Mouse (Mus musculus) stomach, embryonic 16.5 days (tissue): ENCODE data around the gene Dag1. TPM values are rescaled to one million over a fixed set of nuclear protein-coding genes. Genes with fewer than 3 reads are reported as not detected.

ENCODE experiments used
- ATAC-seq: fragments of 200-750 bp; cut with Nextera tagmentation; 2 replicates; pipeline ENCODE4 v1.8.0; 2017; ENCODE audit warnings: moderate number of reproducible peaks, moderate TSS enrichment; ENCODE audit not compliant: insufficient read depth, low FRiP score
- H3K27ac ChIP-seq: fragments of 300-500 bp; sonication (generic); 2 replicates; pipeline ENCODE4 v1.5.1; 2014; ENCODE audit warnings: low read length
- H3K27me3 ChIP-seq: fragments of 300-500 bp; sonication (generic); 2 replicates; pipeline ENCODE4 v1.6.1; 2014; ENCODE audit warnings: low read length, control low read depth, mixed read lengths; ENCODE audit not compliant: control insufficient read depth, insufficient read depth
- H3K36me3 ChIP-seq: fragments of 300-500 bp; sonication (generic); 2 replicates; pipeline ENCODE4 v1.6.1; 2014; ENCODE audit warnings: low read length; ENCODE audit not compliant: control insufficient read depth, insufficient read depth
- H3K4me1 ChIP-seq: fragments of 300-500 bp; sonication (generic); 2 replicates; pipeline ENCODE4 v1.6.1; 2014; ENCODE audit warnings: low read length, control low read depth, mixed read lengths; ENCODE audit not compliant: control insufficient read depth, insufficient read depth
- H3K4me2 ChIP-seq: fragments of 300-500 bp; sonication (generic); 2 replicates; pipeline ENCODE4 v1.6.1; 2014; ENCODE audit warnings: low read depth, low read length, mixed read lengths
- H3K4me3 ChIP-seq: fragments of 300-500 bp; sonication (generic); replicated peaks from 2 replicates; pipeline ENCODE4 v1.5.1; 2014; ENCODE audit warnings: mild to moderate bottlenecking, low read length
- H3K9ac ChIP-seq: fragments of 300-500 bp; sonication (generic); 2 replicates; pipeline ENCODE4 v1.6.1; 2014; ENCODE audit warnings: low read length
- H3K9me3 ChIP-seq: fragments of 300-500 bp; sonication (generic); replicated peaks from 2 replicates; pipeline ENCODE4 v1.6.1; 2016; ENCODE audit warnings: low read length, control low read depth; ENCODE audit not compliant: control insufficient read depth
- WGBS: fragments of 180-500 bp; shearing (Covaris S2); extraction: QIAGEN DNeasy Blood & Tissue Kit; methylation state at CpG from one replicate; pipeline ENCODE4 v1.1.7; 2014; 5-methylcytosine and 5-hydroxymethylcytosine counted together
- polyA plus RNA-seq: library from polyadenylated mRNA; unstranded; fragments of >200 nt; fragmentation: Nextera tagmentation; extraction: Ambion mirVana; gene quantifications from 2 replicates; pipeline ENCODE4 v1.2.1, GENCODE M21; 2015

The Dag1 gene
- polyA plus RNA-seq, 1 experiment from 2014 or later = 91.8 TPM

DNA sequence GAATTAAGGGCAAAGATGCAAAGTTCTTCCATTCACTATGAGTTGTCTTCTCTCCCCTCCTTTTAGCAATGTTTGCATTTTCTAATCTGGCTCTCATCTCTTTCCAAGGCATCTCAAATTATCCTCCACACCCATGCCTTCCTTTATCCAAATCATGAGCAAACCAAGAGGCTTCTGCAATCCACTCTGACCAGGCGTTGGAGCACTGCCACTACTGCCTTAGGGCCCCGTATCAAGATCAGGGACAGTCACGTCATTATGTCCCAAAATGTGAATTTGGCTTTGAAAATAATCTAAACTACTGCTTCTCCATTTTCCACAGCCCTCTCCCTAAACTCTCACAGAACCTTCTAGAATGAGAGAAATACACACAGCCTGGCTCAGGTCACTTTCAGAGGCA, 19.2 kb downstream of the Dag1 start:
- Histone ChIP-seq H3K9ac (no peak overlapping the region), H3K4me1 (no peaks in the 10 kb centered on the region), H3K27me3 (no peaks in the 10 kb centered on the region), H3K4me2 (no peak overlapping the region), H3K36me3 (no peaks in the 10 kb centered on the region), H3K4me3 (no peak overlapping the region), H3K27ac (no peak overlapping the region), H3K9me3 (no peaks in the 10 kb centered on the region)
- no peak for ATAC-seq
- WGBS = 84% methylated on average over 3 of the region's 3 CpGs

DNA sequence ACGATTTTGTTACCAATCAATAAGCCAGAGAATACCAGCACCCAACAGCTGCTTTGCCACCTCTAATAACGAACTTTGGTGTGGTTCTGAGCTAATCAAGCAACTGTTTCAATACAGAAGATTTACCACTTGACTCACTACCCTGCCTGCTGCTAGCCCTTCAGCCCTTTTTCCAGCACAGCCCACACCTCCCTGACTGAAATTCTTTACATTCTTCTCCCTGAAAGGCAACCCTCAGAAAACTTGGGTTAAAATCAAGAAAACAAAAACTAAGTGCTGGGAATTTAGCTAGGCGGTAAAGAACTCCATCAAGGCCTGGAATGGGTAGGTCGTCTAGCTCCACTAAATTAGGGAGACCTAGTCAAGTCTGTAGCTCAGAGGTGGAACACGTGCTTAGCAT, 23.8 kb downstream of the Dag1 start:
- Histone ChIP-seq H3K9ac (no peak overlapping the region), H3K4me2 (no peak overlapping the region), H3K36me3 (no peaks in the 10 kb centered on the region), H3K27me3 (no peaks in the 10 kb centered on the region), H3K4me3 (no peak overlapping the region), H3K27ac (no peak overlapping the region), H3K4me1 (no peaks in the 10 kb centered on the region), H3K9me3 (no peaks in the 10 kb centered on the region)
- 58% methylated on average over 5 of the region's 5 CpGs for WGBS
- no peak for ATAC-seq

DNA sequence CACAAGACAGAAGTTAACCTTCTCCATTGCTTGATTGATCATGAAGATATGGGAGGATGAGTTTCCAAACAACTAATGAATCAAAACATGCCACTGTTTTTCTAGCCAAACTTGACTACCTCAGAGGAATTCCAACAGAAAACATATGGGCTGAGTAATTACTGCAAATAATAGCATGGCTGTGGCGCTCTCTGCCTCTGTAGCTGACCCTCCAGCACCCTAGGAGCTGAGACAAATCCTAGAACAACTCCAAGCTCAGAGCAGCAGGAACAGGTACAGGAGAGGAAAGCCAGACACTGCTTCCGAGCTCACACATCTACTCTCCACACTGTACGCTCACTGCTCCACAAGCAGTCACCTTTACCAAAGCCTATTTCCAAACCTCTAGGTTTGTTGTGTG, 24.9 kb downstream of the Dag1 start:
- Histone ChIP-seq H3K4me3 (no peak overlapping the region), H3K27ac (no peak overlapping the region), H3K4me1 (no peaks in the 10 kb centered on the region), H3K9ac (no peak overlapping the region), H3K27me3 (no peaks in the 10 kb centered on the region), H3K9me3 (no peaks in the 10 kb centered on the region), H3K4me2 (no peak overlapping the region), H3K36me3 (0 out of 2 replicates have a peak, but pooled peaks cover 3% of the 10 kb centered on the region)
- 73% methylated on average over 3 of the region's 3 CpGs for WGBS
- no peak for ATAC-seq

- Histone ChIP-seq H3K4me1 (no peaks in the 10 kb centered on the region), H3K27me3 (no peaks in the 10 kb centered on the region), H3K9me3 (no peaks in the 10 kb centered on the region), H3K4me2 (no peak overlapping the region), H3K36me3 (0 out of 2 replicates have a peak, but pooled peaks cover 3% of the 10 kb centered on the region), H3K27ac (no peak overlapping the region), H3K4me3 (no peak overlapping the region), H3K9ac (no peak overlapping the region)
- 81% methylated on average over 2 of the region's 2 CpGs for WGBS
- no peak for ATAC-seq
Observed at GRCm38 (mm10) chr9:108238402-108238801, 25.4 kb downstream of the Dag1 start.

DNA sequence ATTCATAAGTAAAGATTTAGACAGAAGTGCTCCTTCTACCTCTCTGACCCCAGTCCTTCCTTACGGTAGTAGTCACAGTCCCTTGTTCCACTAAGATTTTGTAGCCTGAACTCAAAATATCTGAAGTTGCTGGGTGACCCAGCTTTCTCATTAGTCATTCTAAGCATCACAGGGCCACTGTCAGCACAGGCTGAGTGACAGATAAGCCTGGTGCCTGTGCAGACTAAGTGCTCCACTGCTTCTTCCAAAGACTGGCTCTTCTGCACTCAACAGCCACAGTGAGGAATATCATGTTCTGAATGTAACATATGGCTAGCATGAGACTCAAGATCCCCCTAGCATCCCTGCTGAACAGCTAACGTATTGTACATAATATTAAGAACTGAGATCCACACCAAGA, 29.1 kb downstream of the Dag1 start:
- Histone ChIP-seq H3K4me1 (no peaks in the 10 kb centered on the region), H3K27ac (no peak overlapping the region), H3K4me3 (no peak overlapping the region), H3K4me2 (no peak overlapping the region), H3K27me3 (no peaks in the 10 kb centered on the region), H3K36me3 (0 out of 2 replicates have a peak, but pooled peaks cover 3% of the 10 kb centered on the region), H3K9me3 (no peaks in the 10 kb centered on the region), H3K9ac (no peak overlapping the region)
- WGBS = 90% methylated on average over 2 of the region's 2 CpGs
- no peak for ATAC-seq

DNA sequence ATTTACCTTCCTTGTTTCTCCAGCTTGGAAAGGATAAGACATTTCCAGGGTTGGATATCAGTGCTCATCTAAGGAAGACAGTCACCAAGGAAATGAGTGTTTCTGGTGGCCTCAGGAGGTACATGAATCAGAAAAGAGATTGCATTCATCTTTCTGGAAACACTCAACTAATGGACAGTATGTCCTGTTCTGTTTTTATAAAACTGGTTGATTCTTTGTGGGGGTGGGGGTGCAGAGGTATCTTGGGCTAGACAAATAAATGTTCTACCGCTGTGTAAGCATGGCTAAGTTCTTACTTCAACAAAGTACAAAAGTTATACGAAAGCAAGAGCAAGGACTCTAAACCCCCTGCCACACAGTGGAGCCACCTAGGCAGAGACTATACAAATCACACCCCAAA, 30.9 kb downstream of the Dag1 start:
- no peak overlapping the region for H3K4me2 ChIP-seq
- no peaks in the 10 kb centered on the region for H3K27me3 ChIP-seq
- no peak overlapping the region for H3K4me3 ChIP-seq
- 0 out of 2 replicates have a peak, but pooled peaks cover under 1% of the 10 kb centered on the region for H3K4me1 ChIP-seq
- H3K9ac ChIP-seq = no peak overlapping the region
- no peak overlapping the region for H3K27ac ChIP-seq
- no peaks in the 10 kb centered on the region for H3K9me3 ChIP-seq
- 72% methylated on average over 2 of the region's 2 CpGs for WGBS
- ATAC-seq = no peak
- 0 out of 2 replicates have a peak, but pooled peaks cover 4% of the 10 kb centered on the region for H3K36me3 ChIP-seq

GRCm38 (mm10) chr9:108227911-108228649, 35.7 kb downstream of the Dag1 start:
- WGBS = 32% methylated on average over 2 of the region's 2 CpGs
- Histone ChIP-seq H3K9me3 (no peaks in the 10 kb centered on the region), H3K27ac (no peak overlapping the region), H3K4me1 (0 out of 2 replicates have a peak, but pooled peaks cover 2% of the 10 kb centered on the region), H3K4me2 (no peak overlapping the region), H3K27me3 (no peaks in the 10 kb centered on the region), H3K9ac (no peak overlapping the region), H3K4me3 (no peak overlapping the region), H3K36me3 (0 out of 2 replicates have a peak, but pooled peaks cover 4% of the 10 kb centered on the region)
- no peak for ATAC-seq

DNA sequence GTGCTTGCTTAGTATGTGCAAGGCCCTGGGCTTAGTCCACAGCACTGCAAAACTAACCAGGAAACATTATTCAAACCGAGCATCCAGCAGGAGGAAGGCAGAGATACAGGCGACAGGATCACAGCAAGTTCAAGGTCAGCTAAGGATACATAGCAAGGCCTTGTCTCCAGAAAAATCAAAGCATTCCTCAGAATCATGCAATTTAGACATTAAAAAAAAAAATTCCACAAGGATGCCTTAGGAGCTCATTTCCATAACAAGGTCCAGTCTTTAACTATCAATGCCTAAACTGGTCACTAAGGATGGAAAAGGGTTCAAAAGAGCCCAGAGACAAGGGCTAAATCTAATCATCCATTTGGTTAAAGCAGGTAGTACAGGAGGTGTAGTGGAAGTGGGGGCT, 38.6 kb downstream of the Dag1 start:
- no peak overlapping the region for H3K4me2 ChIP-seq
- 0 out of 2 replicates have a peak, but pooled peaks cover 4% of the 10 kb centered on the region for H3K36me3 ChIP-seq
- no peaks in the 10 kb centered on the region for H3K9me3 ChIP-seq
- H3K27me3 ChIP-seq = no peaks in the 10 kb centered on the region
- H3K9ac ChIP-seq = no peak overlapping the region
- no peak for ATAC-seq
- H3K27ac ChIP-seq = no peak overlapping the region
- H3K4me1 ChIP-seq = 0 out of 2 replicates have a peak, but pooled peaks cover 2% of the 10 kb centered on the region
- 73% methylated on average over 2 of the region's 2 CpGs for WGBS
- H3K4me3 ChIP-seq = no peak overlapping the region

DNA sequence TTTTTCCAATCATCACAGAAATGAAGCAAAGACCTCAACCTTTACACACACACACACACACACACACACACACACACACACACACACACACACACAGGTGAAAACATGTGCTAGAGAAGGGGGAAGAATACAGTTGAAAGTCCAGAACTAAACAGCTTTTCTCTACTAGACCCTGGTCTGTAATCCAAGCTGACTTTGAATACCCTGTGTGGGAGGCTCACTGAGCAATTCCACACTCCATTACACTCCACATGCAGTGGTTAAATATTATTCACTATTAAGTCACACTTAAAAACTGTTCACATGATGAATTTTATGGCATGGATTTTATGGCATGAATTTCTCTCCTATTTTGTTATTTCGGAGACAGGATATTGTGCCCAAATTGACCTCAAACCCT, 40.1 kb downstream of the Dag1 start:
- Histone ChIP-seq H3K36me3 (0 out of 2 replicates have a peak, but pooled peaks cover 4% of the 10 kb centered on the region), H3K9me3 (no peaks in the 10 kb centered on the region), H3K9ac (no peak overlapping the region), H3K4me1 (0 out of 2 replicates have a peak, but pooled peaks cover 2% of the 10 kb centered on the region), H3K4me3 (no peak overlapping the region), H3K4me2 (no peak overlapping the region), H3K27me3 (no peaks in the 10 kb centered on the region), H3K27ac (no peak overlapping the region)
- 83% methylated on average over 1 of the region's 1 CpGs for WGBS
- no peak for ATAC-seq
